Comparison of ENCODE assay signal across 8 mouse cellular contexts in the genomic region with DNA sequence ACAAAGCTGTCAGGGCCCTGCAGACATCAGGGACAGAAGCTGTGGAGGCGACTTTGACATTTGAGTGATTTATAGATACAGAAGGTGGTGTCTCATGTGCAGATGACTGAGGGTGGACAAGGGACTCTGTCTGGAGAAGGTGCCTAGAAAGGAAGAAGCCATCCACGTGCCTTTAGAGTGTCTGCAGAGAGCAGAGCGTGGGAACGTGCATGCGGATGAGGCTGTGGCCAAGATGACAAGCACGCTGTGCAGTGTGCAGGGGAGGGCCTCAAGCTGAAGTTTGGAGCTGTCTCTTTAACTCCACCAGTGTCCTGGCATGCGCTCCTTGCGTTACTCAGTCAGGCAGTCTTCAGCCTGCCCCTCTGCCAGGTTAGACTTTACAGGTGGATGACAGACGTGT. TPM values are rescaled to one million over a fixed set of nuclear protein-coding genes. Genes with fewer than 3 reads are reported as not detected.
DNase-seq lines count a peak whose midpoint lies in the region; ATAC-seq and TF ChIP-seq lines count a peak whose summit lies in the region.

No protein-coding gene starts in this region.

- H3K27ac ChIP-seq in bone marrow, adult 2 months (ENCODE audit: control insufficient read depth, insufficient read depth, low read depth, low read length, poor library complexity) = 0 out of 2 replicates have a peak overlapping the region, but pooled peaks have one; percentile 14
- H3K27ac ChIP-seq in forebrain, embryonic 12.5 days = peak overlapping the region; percentile 75
- peak overlapping the region; percentile 90 for H3K27ac ChIP-seq in neural tube, embryonic 13.5 days (replicated peaks)

- WGBS in bone marrow, adult 2 months = 28% methylated on average over 9 of the region's 9 CpGs
- WGBS in forebrain, embryonic 12.5 days = 79% methylated on average over 9 of the region's 9 CpGs
- WGBS in neural tube, embryonic 13.5 days = 37% methylated on average over 9 of the region's 9 CpGs

- H3K4me2 ChIP-seq in forebrain, embryonic 12.5 days = peak overlapping the region; percentile 40
- H3K4me2 ChIP-seq in neural tube, embryonic 13.5 days = peak overlapping the region; percentile 60

- no peak for TF ChIP-seq POLR2A in bone marrow, adult 2 months (IDR thresholded peaks at IDR 0.05; ENCODE audit: borderline replicate concordance, control insufficient read depth, low read depth, low read length)

- no peak overlapping the region for H3K4me3 ChIP-seq in bone marrow, adult 2 months (replicated peaks; ENCODE audit: control insufficient read depth, low read depth, low read length)
- peak overlapping the region; percentile 23 for H3K4me3 ChIP-seq in forebrain, embryonic 12.5 days (replicated peaks)
- peak overlapping the region; percentile 36 for H3K4me3 ChIP-seq in neural tube, embryonic 13.5 days

- ATAC-seq in forebrain, embryonic 12.5 days (ENCODE audit: low FRiP score) = peak; percentile 34
- peak; percentile 58; the same call in 1 of the 2 replicates for ATAC-seq in neural tube, embryonic 13.5 days (ENCODE audit: low read depth)
- ATAC-seq in monocyte, adult 5-6 weeks (replicated peaks; ENCODE audit: insufficient number of reproducible peaks, low FRiP score, low TSS enrichment, poor library complexity, severe bottlenecking) = no peak

- peak; percentile 86 for DNase-seq in layer of hippocampus, adult 9-11 months
- DNase-seq in cerebellum, adult 9-10 months = no peak
- DNase-seq in MN1 (ENCODE audit: low spot score) = no peak
- DNase-seq in natural killer cell, adult 2 months (ENCODE audit: low spot score in 2 of 2) = no peak

- H3K36me3 ChIP-seq in forebrain, embryonic 12.5 days (replicated peaks) = no peaks in the 10 kb centered on the region
- H3K36me3 ChIP-seq in neural tube, embryonic 13.5 days = no peaks in the 10 kb centered on the region

- H3K9ac ChIP-seq in forebrain, embryonic 12.5 days = 0 out of 2 replicates have a peak overlapping the region, but pooled peaks have one; percentile 36
- peak overlapping the region; percentile 68 for H3K9ac ChIP-seq in neural tube, embryonic 13.5 days

- TF ChIP-seq CTCF in bone marrow, adult 2 months (IDR thresholded peaks at IDR 0.05; ENCODE audit: control insufficient read depth, insufficient read depth, low read length) = no peak

- 0 out of 2 replicates have a peak, but pooled peaks cover 2% of the 10 kb centered on the region for H3K9me3 ChIP-seq in forebrain, embryonic 12.5 days
- H3K9me3 ChIP-seq in neural tube, embryonic 13.5 days = 0 out of 2 replicates have a peak, but pooled peaks cover 4% of the 10 kb centered on the region

- no peaks in the 10 kb centered on the region for H3K27me3 ChIP-seq in forebrain, embryonic 12.5 days
- no peaks in the 10 kb centered on the region for H3K27me3 ChIP-seq in neural tube, embryonic 13.5 days

- H3K4me1 ChIP-seq in bone marrow, adult 2 months (ENCODE audit: control insufficient read depth, insufficient read depth, low read length) = peaks cover 5% of the 10 kb centered on the region
- peaks cover 57% of the 10 kb centered on the region for H3K4me1 ChIP-seq in forebrain, embryonic 12.5 days
- H3K4me1 ChIP-seq in neural tube, embryonic 13.5 days (replicated peaks) = peaks cover 78% of the 10 kb centered on the region

RNA-seq across cellular contexts. Expression of a gene that starts 34.5 kb away (rescaled TPM):
- 22.4 and 36.8 TPM in 2 replicates for polyA plus RNA-seq in bone marrow, adult 2 months (2011; ENCODE audit: insufficient read depth, insufficient read length, low replicate concordance, missing spikeins)
- polyA plus RNA-seq in forebrain, embryonic 12.5 days (2016; fragmentation: Nextera tagmentation; extraction: Ambion mirVana) = 56.1 and 148 TPM in 2 replicates
- 82.2 and 101 TPM in 2 replicates for polyA plus RNA-seq in neural tube, embryonic 13.5 days (2015; fragmentation: Nextera tagmentation; extraction: Ambion mirVana)
- total RNA-seq in monocyte, adult 5-6 weeks (2017) = 15.0 to 31.5 TPM (median 22.9 TPM) in 3 replicates

Comparison
In these comparisons a context has a peak if more than half of its experiments do, and no peak if none do; other contexts are left out.
1. H3K27ac ChIP-seq: peak in every context shown above with its lines; median percentile 90 in neural tube, embryonic 13.5 days; 75 in forebrain, embryonic 12.5 days; 14 in bone marrow, adult 2 months.